Mouse (Mus musculus) kidney, embryonic 15.5 days (tissue): ENCODE measurements at regions not wholly inside any gene's neighbourhood (a gene's known extent, or its start where the extent isn't known, plus 50 kb on each side); places are given as distances from the start of the nearest gene placed in this dataset.
A peak's percentile ranks its signal among the peaks of the same experiment; 100 is the strongest.

Experiments
- ATAC-seq: fragments of 200-750 bp; cut with Nextera tagmentation; replicated peaks from 2 replicates; pipeline ENCODE4 v1.8.0; 2017; ENCODE audit warnings: moderate TSS enrichment; ENCODE audit not compliant: low FRiP score
- H3K27ac ChIP-seq: fragments of 300-500 bp; sonication (generic); 2 replicates; pipeline ENCODE4 v1.5.1; 2015; ENCODE audit warnings: mild to moderate bottlenecking, inconsistent platforms
- H3K27me3 ChIP-seq: fragments of 300-500 bp; sonication (generic); 2 replicates; pipeline ENCODE4 v1.6.1; 2015; ENCODE audit warnings: inconsistent platforms
- H3K36me3 ChIP-seq: fragments of 300-500 bp; sonication (generic); 2 replicates; pipeline ENCODE4 v1.6.1; 2015; ENCODE audit warnings: inconsistent platforms
- H3K4me1 ChIP-seq: fragments of 300-500 bp; sonication (generic); 2 replicates; pipeline ENCODE4 v1.6.1; 2015; ENCODE audit warnings: inconsistent platforms
- H3K4me2 ChIP-seq: fragments of 300-500 bp; sonication (generic); 2 replicates; pipeline ENCODE4 v1.6.1; 2015; ENCODE audit warnings: moderate library complexity, mild to moderate bottlenecking, inconsistent platforms
- H3K4me3 ChIP-seq: fragments of 300-500 bp; sonication (generic); replicated peaks from 2 replicates; pipeline ENCODE4 v1.5.1; 2015; ENCODE audit warnings: mild to moderate bottlenecking, inconsistent platforms
- H3K9ac ChIP-seq: fragments of 300-500 bp; sonication (generic); 2 replicates; pipeline ENCODE4 v1.6.1; 2015; ENCODE audit warnings: mild to moderate bottlenecking, inconsistent platforms
- H3K9me3 ChIP-seq: fragments of 300-500 bp; sonication (generic); replicated peaks from 2 replicates; pipeline ENCODE4 v1.6.1; 2016; ENCODE audit warnings: inconsistent platforms
- WGBS: fragments of 180-500 bp; shearing (Covaris S2); methylation state at CpG from one replicate; pipeline ENCODE4 v1.1.7; 2015; ENCODE audit warnings: mixed read lengths; 5-methylcytosine and 5-hydroxymethylcytosine counted together

DNA sequence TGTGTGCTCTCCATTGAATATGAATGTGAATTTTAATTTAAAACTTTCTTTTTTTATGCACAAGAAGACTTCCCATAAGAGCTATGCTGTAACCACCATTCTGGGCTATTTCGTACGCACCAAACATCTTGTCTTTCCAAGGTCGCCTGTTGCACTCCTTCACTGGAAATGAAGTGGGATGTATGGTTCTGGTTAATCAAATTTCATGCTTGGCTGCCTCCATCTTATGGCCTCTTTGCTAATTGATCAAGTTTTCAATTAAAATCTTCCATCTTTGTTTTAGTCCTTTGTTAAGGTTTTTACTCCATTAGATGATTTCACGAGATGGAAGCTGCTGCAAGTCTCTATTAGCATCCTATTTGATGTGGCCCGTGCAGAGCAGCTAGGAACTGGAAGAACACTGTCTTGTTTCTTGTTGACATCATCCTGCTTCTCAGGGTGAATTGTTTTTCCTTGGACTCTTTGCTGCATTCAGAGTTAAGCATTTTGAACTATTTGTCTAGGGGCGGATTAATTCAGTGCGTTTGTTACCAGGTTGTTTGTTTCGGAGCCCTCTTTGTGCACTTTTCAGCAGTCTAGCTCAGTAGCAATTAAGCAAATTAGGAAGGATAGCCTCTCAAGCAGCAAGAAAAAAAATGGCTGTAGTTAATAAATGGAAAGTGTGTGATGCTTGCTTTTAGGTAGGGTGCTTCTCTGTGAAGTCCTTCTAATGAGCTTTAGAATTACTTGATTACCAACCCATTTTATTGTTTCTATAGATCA is 147.4 kb upstream of the Alcam start:
- Histone ChIP-seq H3K36me3 (no peaks in the 10 kb centered on the region), H3K27ac (no peak overlapping the region), H3K9ac (no peak overlapping the region), H3K4me2 (no peak overlapping the region), H3K27me3 (no peaks in the 10 kb centered on the region), H3K4me3 (no peak overlapping the region), H3K4me1 (no peaks in the 10 kb centered on the region), H3K9me3 (no peaks in the 10 kb centered on the region)
- ATAC-seq: no peak
- 85% methylated on average over 8 of the region's 8 CpGs for WGBS

DNA sequence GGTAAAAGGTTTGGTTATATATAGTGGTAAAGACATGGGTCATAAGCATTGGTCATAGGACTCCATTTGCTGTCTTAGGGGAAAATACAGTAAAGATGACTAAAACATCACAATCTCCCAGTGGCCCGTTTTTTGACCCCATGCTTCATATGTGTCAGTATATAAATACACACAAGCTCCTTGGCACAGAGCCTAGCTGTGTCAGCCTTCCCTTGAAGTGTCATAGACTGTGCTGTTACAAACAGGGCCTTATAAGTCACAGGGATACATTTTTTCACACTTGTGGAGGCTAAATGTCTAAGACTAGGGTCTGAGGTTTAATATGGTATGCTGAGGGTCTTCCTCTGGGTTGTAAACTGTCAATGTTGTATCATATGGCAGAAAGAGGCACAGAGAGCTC is 144.4 kb upstream of the Alcam start:
- ATAC-seq: peak; percentile 43; the same call in 1 of the 2 replicates
- Histone ChIP-seq H3K4me2 (no peak overlapping the region), H3K9me3 (no peaks in the 10 kb centered on the region), H3K36me3 (no peaks in the 10 kb centered on the region), H3K4me1 (no peaks in the 10 kb centered on the region), H3K27me3 (no peaks in the 10 kb centered on the region), H3K9ac (no peak overlapping the region), H3K27ac (no peak overlapping the region), H3K4me3 (no peak overlapping the region)
- WGBS: 66% methylated on average over 1 of the region's 1 CpGs

- H3K4me1 ChIP-seq: no peaks in the 10 kb centered on the region
- H3K9me3 ChIP-seq: no peaks in the 10 kb centered on the region
- H3K27ac ChIP-seq: no peak overlapping the region
- H3K4me3 ChIP-seq: no peak overlapping the region
- H3K9ac ChIP-seq: no peak overlapping the region
- no peaks in the 10 kb centered on the region for H3K36me3 ChIP-seq
- H3K4me2 ChIP-seq: no peak overlapping the region
- 84% methylated on average over 7 of the region's 7 CpGs for WGBS
- ATAC-seq: no peak
- H3K27me3 ChIP-seq: no peaks in the 10 kb centered on the region
These were observed 143.3 kb upstream of the Alcam start for GRCm38 (mm10) chr16:52597181-52597580.

- Histone ChIP-seq H3K9me3 (no peaks in the 10 kb centered on the region), H3K4me1 (no peaks in the 10 kb centered on the region), H3K36me3 (no peaks in the 10 kb centered on the region), H3K27me3 (no peaks in the 10 kb centered on the region), H3K27ac (no peak overlapping the region), H3K9ac (no peak overlapping the region), H3K4me3 (no peak overlapping the region), H3K4me2 (no peak overlapping the region)
- WGBS: 28% methylated on average over 1 of the region's 1 CpGs
- no peak for ATAC-seq
These were observed 134.5 kb upstream of the Alcam start for GRCm38 (mm10) chr16:52588291-52588781.

DNA sequence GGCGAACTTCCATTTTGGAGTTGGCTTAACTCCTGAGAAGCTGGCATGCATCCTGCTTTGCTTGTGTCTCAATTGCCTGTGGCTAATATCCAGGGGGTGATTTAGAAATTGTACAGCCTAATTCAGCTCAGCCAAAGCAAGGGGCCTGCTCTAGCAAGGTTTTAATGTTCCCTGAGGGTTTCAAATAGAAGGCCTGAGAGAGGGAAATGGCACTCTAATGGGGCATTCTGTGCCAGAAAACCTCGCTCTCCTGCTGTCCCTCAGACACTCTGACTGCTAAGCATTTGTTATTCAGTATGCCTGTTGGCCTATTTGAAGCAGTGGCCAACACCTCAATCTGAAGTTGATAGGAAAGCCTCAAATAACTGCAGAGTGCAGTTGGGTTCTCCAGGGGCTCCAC is 115.2 kb upstream of the Alcam start:
- no peak for ATAC-seq
- 83% methylated on average over 2 of the region's 2 CpGs for whole genome bisulfite sequencing
- no peaks in the 10 kb centered on the region for H3K9me3 ChIP-seq

GRCm38 (mm10) chr16:52536278-52536677 is 82.4 kb upstream of the Alcam start:
- H3K36me3 ChIP-seq: no peaks in the 10 kb centered on the region
- H3K27ac ChIP-seq: no peak overlapping the region
- no peaks in the 10 kb centered on the region for H3K9me3 ChIP-seq
- no peak overlapping the region for H3K4me3 ChIP-seq
- H3K4me2 ChIP-seq: no peak overlapping the region
- 92% methylated on average over 1 of the region's 1 CpGs for WGBS
- no peak for ATAC-seq
- H3K27me3 ChIP-seq: no peaks in the 10 kb centered on the region
- no peaks in the 10 kb centered on the region for H3K4me1 ChIP-seq
- H3K9ac ChIP-seq: no peak overlapping the region

More for the DNA sequence above, 115.2 kb upstream of the Alcam start:
- Histone ChIP-seq H3K4me2 (no peak overlapping the region), H3K9ac (no peak overlapping the region), H3K4me1 (no peaks in the 10 kb centered on the region), H3K27me3 (no peaks in the 10 kb centered on the region), H3K36me3 (no peaks in the 10 kb centered on the region), H3K27ac (no peak overlapping the region), H3K4me3 (no peak overlapping the region)

DNA sequence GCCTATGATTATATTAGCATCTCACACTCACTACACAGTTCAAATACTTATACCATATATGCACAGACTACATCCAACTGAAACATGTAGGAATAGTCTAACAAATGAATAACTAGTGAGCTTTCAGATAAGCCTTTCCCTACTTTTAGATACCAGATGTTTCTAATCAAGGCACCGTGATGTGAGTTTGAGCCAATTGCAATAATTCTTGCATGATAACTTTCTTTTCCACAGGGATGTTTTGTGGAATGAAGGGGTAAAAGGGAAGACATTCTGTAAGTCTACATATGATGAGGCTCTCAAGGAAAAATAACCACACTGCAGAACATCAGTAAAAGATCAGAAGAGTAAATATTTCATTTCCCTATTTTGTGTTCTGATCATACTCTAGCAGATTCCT is 80.7 kb upstream of the Alcam start:
- WGBS: 58% methylated on average over 1 of the region's 1 CpGs
- no peak for ATAC-seq
- no peak overlapping the region for H3K4me2 ChIP-seq
- H3K9ac ChIP-seq: no peak overlapping the region
- H3K36me3 ChIP-seq: no peaks in the 10 kb centered on the region
- H3K4me3 ChIP-seq: no peak overlapping the region
- H3K27ac ChIP-seq: no peak overlapping the region
- H3K4me1 ChIP-seq: no peaks in the 10 kb centered on the region
- no peaks in the 10 kb centered on the region for H3K27me3 ChIP-seq
- no peaks in the 10 kb centered on the region for H3K9me3 ChIP-seq

GRCm38 (mm10) chr16:52532475-52533083 is 78.7 kb upstream of the Alcam start:
- H3K27me3 ChIP-seq: no peaks in the 10 kb centered on the region
- H3K36me3 ChIP-seq: no peaks in the 10 kb centered on the region
- H3K4me1 ChIP-seq: no peaks in the 10 kb centered on the region
- no peak overlapping the region for H3K4me2 ChIP-seq
- H3K4me3 ChIP-seq: no peak overlapping the region
- 86% methylated on average over 1 of the region's 1 CpGs for WGBS
- no peak overlapping the region for H3K9ac ChIP-seq
- no peak for ATAC-seq
- H3K9me3 ChIP-seq: no peaks in the 10 kb centered on the region
- H3K27ac ChIP-seq: no peak overlapping the region

- Histone ChIP-seq H3K4me3 (no peak overlapping the region), H3K36me3 (no peaks in the 10 kb centered on the region), H3K27ac (peak overlapping the region; percentile 19; the same call in 1 of the 2 replicates), H3K4me2 (no peak overlapping the region), H3K9me3 (no peaks in the 10 kb centered on the region), H3K9ac (no peak overlapping the region), H3K4me1 (no peaks in the 10 kb centered on the region), H3K27me3 (no peaks in the 10 kb centered on the region)
- 56% methylated on average over 5 of the region's 5 CpGs for WGBS
- no peak for ATAC-seq
These were observed 59.9 kb upstream of the Alcam start for GRCm38 (mm10) chr16:52513546-52514409.

- no peaks in the 10 kb centered on the region for H3K27me3 ChIP-seq
- 67% methylated on average over 10 of the region's 10 CpGs for WGBS
- H3K27ac ChIP-seq: no peak overlapping the region
- H3K9me3 ChIP-seq: no peaks in the 10 kb centered on the region
- no peak overlapping the region for H3K4me2 ChIP-seq
- H3K4me3 ChIP-seq: no peak overlapping the region
- no peak overlapping the region for H3K9ac ChIP-seq
- ATAC-seq: no peak
- no peaks in the 10 kb centered on the region for H3K36me3 ChIP-seq
- H3K4me1 ChIP-seq: no peaks in the 10 kb centered on the region
These were observed 54.9 kb upstream of the Alcam start for GRCm38 (mm10) chr16:52508633-52509379.
